Mouse (Mus musculus) heart, embryonic 12.5 days (tissue): ENCODE data around the gene Tuft1. TPM values are rescaled to one million over a fixed set of nuclear protein-coding genes. Genes with fewer than 3 reads are reported as not detected.

Source experiments
- ATAC-seq: fragments of 200-750 bp; cut with Nextera tagmentation; 2 replicates; pipeline ENCODE4 v1.8.0; 2017; ENCODE audit warnings: moderate TSS enrichment, moderate library complexity; ENCODE audit not compliant: insufficient number of reproducible peaks, low FRiP score
- H3K27ac ChIP-seq: fragments of 300-500 bp; sonication (generic); 2 replicates; pipeline ENCODE4 v1.5.1; 2016; ENCODE audit warnings: mild to moderate bottlenecking, moderate library complexity; ENCODE audit not compliant: poor library complexity, severe bottlenecking
- H3K27me3 ChIP-seq: fragments of 300-500 bp; sonication (generic); replicated peaks from 2 replicates; pipeline ENCODE4 v1.6.1; 2016; ENCODE audit warnings: mild to moderate bottlenecking, moderate library complexity
- H3K36me3 ChIP-seq: fragments of 300-500 bp; sonication (generic); 2 replicates; pipeline ENCODE4 v1.6.1; 2016; ENCODE audit warnings: mild to moderate bottlenecking, moderate library complexity
- H3K4me1 ChIP-seq: fragments of 300-500 bp; sonication (generic); replicated peaks from 2 replicates; pipeline ENCODE4 v1.6.1; 2016; ENCODE audit warnings: mild to moderate bottlenecking
- H3K4me2 ChIP-seq: fragments of 300-500 bp; sonication (generic); 2 replicates; pipeline ENCODE4 v1.6.1; 2016; ENCODE audit warnings: mild to moderate bottlenecking, moderate library complexity
- H3K4me3 ChIP-seq: fragments of 300-500 bp; sonication (generic); 2 replicates; pipeline ENCODE4 v1.5.1; 2016; ENCODE audit warnings: mild to moderate bottlenecking
- H3K9ac ChIP-seq: fragments of 300-500 bp; sonication (generic); 2 replicates; pipeline ENCODE4 v1.6.1; 2016; ENCODE audit warnings: mild to moderate bottlenecking, moderate library complexity
- H3K9me3 ChIP-seq: fragments of 300-500 bp; sonication (generic); replicated peaks from 2 replicates; pipeline ENCODE4 v1.6.1; 2016; ENCODE audit warnings: mild to moderate bottlenecking, moderate library complexity
- WGBS: fragments of 180-500 bp; shearing (Covaris S2); methylation state at CpG from one replicate; pipeline ENCODE4 v1.1.7; 2016; 5-methylcytosine and 5-hydroxymethylcytosine counted together
- polyA plus RNA-seq: library from polyadenylated mRNA; unstranded; fragments of >200 nt; fragmentation: Nextera tagmentation; extraction: Ambion mirVana; gene quantifications from 2 replicates; pipeline ENCODE4 v1.2.1, GENCODE M21; 2016

The Tuft1 gene
- polyA plus RNA-seq, 1 experiment from 2014 or later: 8.5 TPM

DNA sequence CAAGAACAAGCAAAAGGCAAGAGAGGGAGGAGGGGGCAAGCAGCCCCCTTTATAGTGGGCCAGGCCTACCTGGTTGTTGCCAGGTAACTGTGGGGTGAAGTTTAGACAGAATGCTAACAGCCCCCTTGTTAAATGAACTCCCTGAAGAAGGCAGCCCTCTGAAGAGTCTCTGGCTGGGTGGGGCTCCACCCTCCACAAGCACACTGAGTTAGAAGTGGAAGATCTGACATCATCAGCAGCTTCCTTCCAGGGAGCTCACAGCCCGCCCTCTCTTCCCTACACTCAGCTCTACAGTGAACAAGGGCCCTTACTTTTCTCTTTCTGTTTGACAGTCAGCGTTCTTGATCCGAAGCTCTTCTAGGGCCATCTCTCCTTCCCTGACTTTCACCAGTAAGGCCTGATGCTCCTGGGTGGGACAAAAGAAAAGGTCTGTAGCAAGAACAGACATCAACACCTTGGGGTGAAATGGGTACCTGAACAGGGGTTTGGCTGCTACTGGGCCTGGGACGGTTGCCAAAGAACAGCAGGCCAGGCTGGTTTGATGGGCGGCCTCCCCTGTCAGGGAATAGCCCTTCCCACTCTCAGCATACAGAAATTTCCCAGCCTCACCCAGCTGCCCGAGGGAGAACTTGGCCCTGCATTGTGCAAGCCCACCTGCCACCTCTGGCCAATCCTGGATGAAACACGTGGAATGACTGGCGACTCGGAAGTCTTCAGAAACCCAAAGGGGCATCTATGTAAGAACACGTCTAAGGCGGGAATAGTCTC, 36.7 kb downstream of the Tuft1 start:
- Histone ChIP-seq H3K4me1 (peaks cover 35% of the 10 kb centered on the region), H3K4me3 (no peak overlapping the region), H3K9ac (no peak overlapping the region), H3K4me2 (peak overlapping the region; percentile 15; the same call in 1 of the 2 replicates), H3K9me3 (no peaks in the 10 kb centered on the region), H3K36me3 (peaks cover 14% of the 10 kb centered on the region), H3K27me3 (no peaks in the 10 kb centered on the region), H3K27ac (peak overlapping the region; percentile 65)
- 64% methylated on average over 11 of the region's 11 CpGs for WGBS
- ATAC-seq: peak; percentile 90

- no peak overlapping the region for H3K4me2 ChIP-seq
- H3K9ac ChIP-seq: no peak overlapping the region
- no peak for ATAC-seq
- no peaks in the 10 kb centered on the region for H3K9me3 ChIP-seq
- no peak overlapping the region for H3K4me3 ChIP-seq
- WGBS: 73% methylated on average over 4 of the region's 4 CpGs
- H3K36me3 ChIP-seq: peaks cover 15% of the 10 kb centered on the region; the same call in 1 of the 2 replicates
- no peaks in the 10 kb centered on the region for H3K27me3 ChIP-seq
- H3K27ac ChIP-seq: no peak overlapping the region
- H3K4me1 ChIP-seq: peaks cover 22% of the 10 kb centered on the region
These were observed 42.0 kb downstream of the Tuft1 start for GRCm38 (mm10) chr3:94616717-94617116.

GRCm38 (mm10) chr3:94613258-94613878, 45.3 kb downstream of the Tuft1 start:
- no peak for ATAC-seq
- Histone ChIP-seq H3K4me3 (no peak overlapping the region), H3K27me3 (no peaks in the 10 kb centered on the region), H3K9ac (no peak overlapping the region), H3K36me3 (0 out of 2 replicates have a peak, but pooled peaks cover 4% of the 10 kb centered on the region), H3K4me2 (no peak overlapping the region), H3K27ac (no peak overlapping the region; the same call in 1 of the 2 replicates), H3K9me3 (no peaks in the 10 kb centered on the region), H3K4me1 (peaks cover 23% of the 10 kb centered on the region)
- 61% methylated on average over 7 of the region's 7 CpGs for WGBS

GRCm38 (mm10) chr3:94612274-94612673, 46.4 kb downstream of the Tuft1 start:
- ATAC-seq: no peak
- H3K9ac ChIP-seq: no peak overlapping the region
- WGBS: 75% methylated on average over 1 of the region's 1 CpGs
- no peaks in the 10 kb centered on the region for H3K27me3 ChIP-seq
- H3K36me3 ChIP-seq: 0 out of 2 replicates have a peak, but pooled peaks cover 4% of the 10 kb centered on the region
- no peak overlapping the region for H3K27ac ChIP-seq
- H3K4me2 ChIP-seq: no peak overlapping the region
- peaks cover 23% of the 10 kb centered on the region for H3K4me1 ChIP-seq
- H3K9me3 ChIP-seq: no peaks in the 10 kb centered on the region
- H3K4me3 ChIP-seq: no peak overlapping the region

- H3K4me1 ChIP-seq: peaks cover 23% of the 10 kb centered on the region
- H3K9ac ChIP-seq: no peak overlapping the region
- peaks cover 3% of the 10 kb centered on the region; the same call in 1 of the 2 replicates for H3K9me3 ChIP-seq
- no peak overlapping the region for H3K4me2 ChIP-seq
- no peaks in the 10 kb centered on the region for H3K27me3 ChIP-seq
- H3K27ac ChIP-seq: no peak overlapping the region
- H3K36me3 ChIP-seq: 0 out of 2 replicates have a peak, but pooled peaks cover 4% of the 10 kb centered on the region
- WGBS: 68% methylated on average over 5 of the region's 5 CpGs
- ATAC-seq: no peak
- H3K4me3 ChIP-seq: no peak overlapping the region
These were observed 46.8 kb downstream of the Tuft1 start for GRCm38 (mm10) chr3:94611834-94612233.

GRCm38 (mm10) chr3:94611343-94611742, 47.3 kb downstream of the Tuft1 start:
- H3K27ac ChIP-seq: no peak overlapping the region
- peaks cover 23% of the 10 kb centered on the region for H3K4me1 ChIP-seq
- 62% methylated on average over 4 of the region's 4 CpGs for WGBS
- no peak overlapping the region for H3K9ac ChIP-seq
- H3K27me3 ChIP-seq: no peaks in the 10 kb centered on the region
- H3K9me3 ChIP-seq: peaks cover 3% of the 10 kb centered on the region; the same call in 1 of the 2 replicates
- ATAC-seq: no peak
- H3K4me2 ChIP-seq: no peak overlapping the region
- 0 out of 2 replicates have a peak, but pooled peaks cover 4% of the 10 kb centered on the region for H3K36me3 ChIP-seq
- no peak overlapping the region for H3K4me3 ChIP-seq

DNA sequence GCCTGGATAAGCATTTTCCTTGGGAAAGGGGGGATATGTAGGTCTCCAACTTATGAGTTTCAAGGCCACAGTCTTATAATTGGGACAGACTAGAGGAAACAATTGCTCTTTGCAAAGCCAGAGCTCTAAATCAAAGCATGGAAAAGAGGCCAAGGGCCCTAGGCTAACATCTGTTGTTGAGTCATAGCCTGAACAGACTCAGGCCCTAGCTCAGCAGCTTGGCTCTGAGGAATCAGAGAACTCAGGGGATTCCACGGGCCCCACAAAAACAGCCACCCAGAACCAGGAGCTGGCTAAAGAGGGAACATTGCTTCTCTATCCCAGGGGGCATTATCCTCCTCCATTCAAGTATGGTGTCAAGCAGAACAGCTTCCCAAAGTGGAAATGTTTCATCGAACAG, 48.1 kb downstream of the Tuft1 start:
- WGBS: 87% methylated on average over 2 of the region's 2 CpGs
- ATAC-seq: no peak
- H3K4me2 ChIP-seq: no peak overlapping the region
- H3K9me3 ChIP-seq: peaks cover 3% of the 10 kb centered on the region; the same call in 1 of the 2 replicates
- 0 out of 2 replicates have a peak, but pooled peaks cover 4% of the 10 kb centered on the region for H3K36me3 ChIP-seq
- H3K4me1 ChIP-seq: peaks cover 23% of the 10 kb centered on the region
- H3K27me3 ChIP-seq: no peaks in the 10 kb centered on the region
- H3K4me3 ChIP-seq: no peak overlapping the region
- H3K9ac ChIP-seq: no peak overlapping the region
- no peak overlapping the region for H3K27ac ChIP-seq

DNA sequence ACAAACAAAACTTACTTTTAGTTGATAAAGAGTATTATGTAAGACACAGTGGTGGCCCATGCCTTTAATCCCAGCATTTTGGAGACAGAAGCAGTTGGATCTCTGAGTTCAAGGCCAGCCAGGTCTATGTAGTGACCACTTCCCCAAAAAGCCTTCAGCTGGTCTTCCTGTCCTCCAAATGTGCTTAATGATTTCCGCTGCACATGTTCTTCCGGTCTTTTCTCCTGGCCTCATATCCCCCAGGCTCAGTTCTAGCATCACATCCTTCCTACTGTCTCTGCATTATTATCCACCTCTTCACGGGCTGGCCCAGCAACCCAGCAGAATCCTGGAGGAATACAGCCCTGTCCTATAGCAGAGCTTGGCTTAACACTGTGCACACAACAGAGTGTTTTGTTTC, 49.1 kb downstream of the Tuft1 start:
- Histone ChIP-seq H3K4me2 (no peak overlapping the region), H3K27ac (no peak overlapping the region), H3K9ac (no peak overlapping the region), H3K36me3 (no peaks in the 10 kb centered on the region), H3K27me3 (no peaks in the 10 kb centered on the region), H3K9me3 (peaks cover 3% of the 10 kb centered on the region; the same call in 1 of the 2 replicates), H3K4me3 (no peak overlapping the region), H3K4me1 (peaks cover 23% of the 10 kb centered on the region)
- WGBS: 91% methylated on average over 3 of the region's 3 CpGs
- no peak for ATAC-seq

DNA sequence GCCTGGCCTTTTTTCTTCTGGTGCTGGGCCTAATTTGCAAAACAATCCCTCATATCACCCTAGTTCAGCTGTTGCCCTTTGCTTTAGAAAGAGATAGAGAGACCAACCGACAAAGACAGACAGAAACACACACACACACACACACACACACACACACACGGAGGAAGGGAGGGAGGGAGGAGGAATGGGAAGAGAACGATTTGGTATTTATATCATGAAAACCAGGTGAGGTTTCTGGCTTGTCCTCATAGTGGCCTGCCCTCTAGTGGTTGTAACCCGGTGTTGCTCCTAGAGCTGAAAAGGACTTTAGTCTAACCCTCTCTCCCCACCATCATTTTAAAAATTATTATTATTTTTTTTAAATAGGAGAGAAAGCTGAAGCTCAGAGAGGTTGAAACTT, 56.7 kb downstream of the Tuft1 start:
- WGBS: 5% methylated on average over 4 of the region's 4 CpGs
- H3K4me2 ChIP-seq: no peak overlapping the region
- H3K9ac ChIP-seq: no peak overlapping the region
- no peaks in the 10 kb centered on the region for H3K36me3 ChIP-seq
- ATAC-seq: no peak
- H3K4me1 ChIP-seq: no peaks in the 10 kb centered on the region
- peaks cover under 1% of the 10 kb centered on the region; the same call in 1 of the 2 replicates for H3K9me3 ChIP-seq
- no peak overlapping the region for H3K27ac ChIP-seq
- H3K27me3 ChIP-seq: no peaks in the 10 kb centered on the region
- H3K4me3 ChIP-seq: no peak overlapping the region

GRCm38 (mm10) chr3:94597224-94597779, 61.4 kb downstream of the Tuft1 start:
- no peak overlapping the region for H3K4me3 ChIP-seq
- peaks cover 7% of the 10 kb centered on the region for H3K9me3 ChIP-seq
- H3K27ac ChIP-seq: no peak overlapping the region
- no peaks in the 10 kb centered on the region for H3K27me3 ChIP-seq
- whole genome bisulfite sequencing: 58% methylated on average over 3 of the region's 3 CpGs
- H3K4me1 ChIP-seq: no peaks in the 10 kb centered on the region
- H3K9ac ChIP-seq: no peak overlapping the region
- no peak overlapping the region for H3K4me2 ChIP-seq
- H3K36me3 ChIP-seq: no peaks in the 10 kb centered on the region
- ATAC-seq: no peak

- Histone ChIP-seq H3K27me3 (no peaks in the 10 kb centered on the region), H3K4me1 (no peaks in the 10 kb centered on the region), H3K27ac (no peak overlapping the region), H3K9ac (no peak overlapping the region), H3K4me3 (no peak overlapping the region), H3K4me2 (no peak overlapping the region), H3K36me3 (no peaks in the 10 kb centered on the region), H3K9me3 (peaks cover 13% of the 10 kb centered on the region)
- ATAC-seq: no peak
- WGBS: 67% methylated on average over 6 of the region's 6 CpGs
These were observed 62.8 kb downstream of the Tuft1 start for GRCm38 (mm10) chr3:94595871-94596287.
